Mouse (Mus musculus) limb, embryonic 12.5 days (tissue): Measurements from ENCODE around the gene Gpr143. TPM values are rescaled to one million over a fixed set of nuclear protein-coding genes. Genes with fewer than 3 reads are reported as not detected.
"Not testable (repeated sequence)": the region's sequence is repeated elsewhere in the genome, so short reads cannot be mapped to it uniquely, and the experiment has no call there.

Experiments used
- ATAC-seq: fragments of 200-750 bp; cut with Nextera tagmentation; 2 replicates; pipeline ENCODE4 v1.8.0; 2017; ENCODE audit warnings: low read depth, moderate TSS enrichment; ENCODE audit not compliant: insufficient number of reproducible peaks, insufficient read depth, low FRiP score, low TSS enrichment
- H3K27ac ChIP-seq: fragments of 300-500 bp; sonication (generic); 2 replicates; pipeline ENCODE4 v1.5.1; 2016; ENCODE audit warnings: mild to moderate bottlenecking, moderate library complexity
- H3K27me3 ChIP-seq: fragments of 300-500 bp; sonication (generic); 2 replicates; pipeline ENCODE4 v1.6.1; 2016; ENCODE audit warnings: mild to moderate bottlenecking, moderate library complexity
- H3K36me3 ChIP-seq: fragments of 300-500 bp; sonication (generic); 2 replicates; pipeline ENCODE4 v1.6.1; 2016; ENCODE audit warnings: mild to moderate bottlenecking, moderate library complexity
- H3K4me1 ChIP-seq: fragments of 300-500 bp; sonication (generic); replicated peaks from 2 replicates; pipeline ENCODE4 v1.6.1; 2016
- H3K4me2 ChIP-seq: fragments of 300-500 bp; sonication (generic); 2 replicates; pipeline ENCODE4 v1.6.1; 2016; ENCODE audit warnings: mild to moderate bottlenecking, moderate library complexity
- H3K4me3 ChIP-seq: fragments of 300-500 bp; sonication (generic); replicated peaks from 2 replicates; pipeline ENCODE4 v1.5.1; 2016; ENCODE audit warnings: mild to moderate bottlenecking
- H3K9ac ChIP-seq: fragments of 300-500 bp; sonication (generic); replicated peaks from 2 replicates; pipeline ENCODE4 v1.6.1; 2016; ENCODE audit warnings: mild to moderate bottlenecking, moderate library complexity
- H3K9me3 ChIP-seq: fragments of 300-500 bp; sonication (generic); 2 replicates; pipeline ENCODE4 v1.6.1; 2016; ENCODE audit warnings: mild to moderate bottlenecking, moderate library complexity
- WGBS: fragments of 180-500 bp; shearing (Covaris S2); methylation state at CpG from one replicate; pipeline ENCODE4 v1.1.7; 2016; 5-methylcytosine and 5-hydroxymethylcytosine counted together
- polyA plus RNA-seq: library from polyadenylated mRNA; unstranded; fragments of >200 nt; fragmentation: Nextera tagmentation; extraction: Ambion mirVana; gene quantifications from 2 replicates; pipeline ENCODE4 v1.2.1, GENCODE M21; 2016

The Gpr143 gene
- polyA plus RNA-seq, 1 experiment from 2014 or later = 0.13 TPM

GRCm38 (mm10) chrX:152768891-152769599 is 12.7 kb upstream of the Gpr143 start, which contains the start of gene Shroom2:
TSS of gene Shroom2 (minus strand) at chrX:152769465.
- WGBS = 20% methylated on average over 55 of the region's 55 CpGs
- Histone ChIP-seq H3K4me3 (peak within 1 kb of the TSS; percentile 59), H3K36me3 (no peaks in the 10 kb centered on the region), H3K4me2 (peak within 1 kb of the TSS; percentile 60), H3K27ac (peak within 1 kb of the TSS; percentile 41; the same call in 1 of the 2 replicates), H3K9me3 (no peaks in the 10 kb centered on the region), H3K4me1 (no peaks in the 10 kb centered on the region), H3K27me3 (peaks cover 34% of the 10 kb centered on the region), H3K9ac (peak within 1 kb of the TSS; percentile 61)
- ATAC-seq = peak; percentile 75

GRCm38 (mm10) chrX:152769600-152770157 is 12.0 kb upstream of the Gpr143 start:
- Histone ChIP-seq H3K27ac (peak overlapping the region; percentile 41; the same call in 1 of the 2 replicates), H3K4me1 (no peaks in the 10 kb centered on the region), H3K27me3 (peaks cover 34% of the 10 kb centered on the region), H3K4me3 (peak overlapping the region; percentile 59), H3K36me3 (no peaks in the 10 kb centered on the region), H3K4me2 (peak overlapping the region; percentile 60), H3K9me3 (no peaks in the 10 kb centered on the region), H3K9ac (peak overlapping the region; percentile 61)
- peak; percentile 92 for ATAC-seq
- WGBS = 16% methylated on average over 47 of the region's 48 CpGs

GRCm38 (mm10) chrX:152788129-152788528 is 6.4 kb downstream of the Gpr143 start:
- no peaks in the 10 kb centered on the region for H3K36me3 ChIP-seq
- H3K4me3 ChIP-seq = no peak overlapping the region
- WGBS = 81% methylated on average over 1 of the region's 1 CpGs
- H3K27ac ChIP-seq = no peak overlapping the region
- no peak for ATAC-seq
- H3K27me3 ChIP-seq = peaks cover 23% of the 10 kb centered on the region
- H3K9me3 ChIP-seq = no peaks in the 10 kb centered on the region
- no peaks in the 10 kb centered on the region for H3K4me1 ChIP-seq
- H3K4me2 ChIP-seq = no peak overlapping the region
- no peak overlapping the region for H3K9ac ChIP-seq

GRCm38 (mm10) chrX:152788611-152789010 is 6.9 kb downstream of the Gpr143 start:
- no peak overlapping the region for H3K4me2 ChIP-seq
- H3K9me3 ChIP-seq = no peaks in the 10 kb centered on the region
- no peak overlapping the region for H3K27ac ChIP-seq
- no peak for ATAC-seq
- no peaks in the 10 kb centered on the region for H3K4me1 ChIP-seq
- no peak overlapping the region for H3K4me3 ChIP-seq
- peaks cover 23% of the 10 kb centered on the region for H3K27me3 ChIP-seq
- no peaks in the 10 kb centered on the region for H3K36me3 ChIP-seq
- no peak overlapping the region for H3K9ac ChIP-seq
- 81% methylated on average over 2 of the region's 2 CpGs for WGBS

GRCm38 (mm10) chrX:152805317-152805716 is 23.6 kb downstream of the Gpr143 start:
- no peak for ATAC-seq
- peaks cover 6% of the 10 kb centered on the region for H3K27me3 ChIP-seq

GRCm38 (mm10) chrX:152813339-152813738 is 31.6 kb downstream of the Gpr143 start:
- no peaks in the 10 kb centered on the region for H3K9me3 ChIP-seq
- H3K27me3 ChIP-seq = no peaks in the 10 kb centered on the region
- H3K9ac ChIP-seq = no peak overlapping the region
- H3K4me1 ChIP-seq = no peaks in the 10 kb centered on the region
- H3K4me3 ChIP-seq = no peak overlapping the region
- no peak overlapping the region for H3K27ac ChIP-seq
- ATAC-seq = no peak
- H3K36me3 ChIP-seq = no peaks in the 10 kb centered on the region
- H3K4me2 ChIP-seq = no peak overlapping the region
- WGBS = 75% methylated on average over 3 of the region's 3 CpGs

More at GRCm38 (mm10) chrX:152805317-152805716, 23.6 kb downstream of the Gpr143 start:
- no peak overlapping the region for H3K4me3 ChIP-seq
- no peaks in the 10 kb centered on the region for H3K9me3 ChIP-seq
- no peak overlapping the region for H3K9ac ChIP-seq
- H3K4me1 ChIP-seq = no peaks in the 10 kb centered on the region
- H3K27ac ChIP-seq = no peak overlapping the region
- no peaks in the 10 kb centered on the region for H3K36me3 ChIP-seq
- no peak overlapping the region for H3K4me2 ChIP-seq

- H3K4me3 ChIP-seq = no peak overlapping the region
- H3K36me3 ChIP-seq = no peaks in the 10 kb centered on the region
- no peak for ATAC-seq
- H3K4me1 ChIP-seq = no peaks in the 10 kb centered on the region
- no peak overlapping the region for H3K27ac ChIP-seq
- H3K27me3 ChIP-seq = 0 out of 2 replicates have a peak, but pooled peaks cover 2% of the 10 kb centered on the region
- H3K9me3 ChIP-seq = no peaks in the 10 kb centered on the region
- H3K9ac ChIP-seq = no peak overlapping the region
- H3K4me2 ChIP-seq = no peak overlapping the region
Observed at GRCm38 (mm10) chrX:152818996-152819395, 37.3 kb downstream of the Gpr143 start.

- not testable (repeated sequence) for H3K4me1 ChIP-seq, ATAC-seq, H3K9me3 ChIP-seq, H3K27ac ChIP-seq, H3K4me2 ChIP-seq, H3K27me3 ChIP-seq, H3K9ac ChIP-seq, H3K36me3 ChIP-seq, H3K4me3 ChIP-seq
- no CpG with 5 or more reads among the region's 1 CpGs for WGBS
Observed at GRCm38 (mm10) chrX:152831003-152831550, 49.4 kb downstream of the Gpr143 start.

- H3K4me1 ChIP-seq, H3K27me3 ChIP-seq, ATAC-seq, H3K36me3 ChIP-seq, H3K9me3 ChIP-seq, H3K9ac ChIP-seq, H3K27ac ChIP-seq, H3K4me3 ChIP-seq, H3K4me2 ChIP-seq: not testable (repeated sequence)
- WGBS = 26% methylated on average over 5 of the region's 5 CpGs
Observed at GRCm38 (mm10) chrX:152834940-152835339, 53.2 kb downstream of the Gpr143 start.

- no peak overlapping the region for H3K9ac ChIP-seq
- H3K4me1 ChIP-seq = no peaks in the 10 kb centered on the region
- peaks cover 9% of the 10 kb centered on the region; the same call in 1 of the 2 replicates for H3K9me3 ChIP-seq
- 85% methylated on average over 3 of the region's 3 CpGs for WGBS
- no peaks in the 10 kb centered on the region for H3K27me3 ChIP-seq
- no peak for ATAC-seq
- H3K27ac ChIP-seq = no peak overlapping the region
- no peak overlapping the region for H3K4me3 ChIP-seq
- no peaks in the 10 kb centered on the region for H3K36me3 ChIP-seq
- H3K4me2 ChIP-seq = no peak overlapping the region
Observed at GRCm38 (mm10) chrX:152855076-152855772, 73.5 kb downstream of the Gpr143 start.
